Mouse (Mus musculus): Measurements from ENCODE around the gene Calml3. TPM values are rescaled to one million over a fixed set of nuclear protein-coding genes. Genes with fewer than 3 reads are reported as not detected.

The Calml3 gene
- polyA plus RNA-seq, 1 experiment = not detected

DNA sequence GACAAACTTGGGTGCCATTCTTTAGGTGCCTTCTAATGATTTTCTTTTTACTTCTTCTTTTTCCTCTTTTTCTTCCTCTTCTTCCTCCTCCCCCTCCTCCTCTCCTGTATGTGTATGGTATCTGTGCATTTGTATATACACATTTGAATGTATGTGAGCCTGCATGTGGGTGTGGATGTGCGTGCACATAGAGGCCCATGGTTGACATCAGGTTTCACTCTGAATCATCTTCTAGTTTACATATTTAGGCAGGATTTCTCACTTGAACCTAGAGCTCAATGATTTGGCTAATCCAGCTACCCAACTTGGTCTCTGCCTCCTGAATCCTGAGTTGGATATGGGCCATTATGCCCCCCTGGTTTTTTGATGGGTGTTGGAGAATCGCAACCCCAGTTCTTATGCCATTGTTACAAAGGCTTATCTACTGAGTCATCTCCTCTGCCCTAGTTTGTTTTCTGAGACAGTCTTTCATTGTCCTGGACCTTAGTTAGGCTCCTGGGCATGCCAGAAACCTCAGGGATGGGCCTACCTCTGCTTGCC, 30.9 kb downstream of the Calml3 start:
- Histone ChIP-seq H3K4me1 (peaks cover 17% of the 10 kb centered on the region), H3K9me3 (0 out of 2 replicates have a peak, but pooled peaks cover 6% of the 10 kb centered on the region), H3K4me3 (replicated peaks) (no peak overlapping the region), H3K36me3 (replicated peaks; ENCODE audit: low read length) (no peaks in the 10 kb centered on the region), H3K27me3 (replicated peaks) (peaks cover 28% of the 10 kb centered on the region)
- no peak for TF ChIP-seq GATA1 (IDR thresholded peaks at IDR 0.05; ENCODE audit: borderline replicate concordance, low read length)
- TF ChIP-seq FLI1 (IDR thresholded peaks at IDR 0.05; ENCODE audit: low read length) = no peak

DNA sequence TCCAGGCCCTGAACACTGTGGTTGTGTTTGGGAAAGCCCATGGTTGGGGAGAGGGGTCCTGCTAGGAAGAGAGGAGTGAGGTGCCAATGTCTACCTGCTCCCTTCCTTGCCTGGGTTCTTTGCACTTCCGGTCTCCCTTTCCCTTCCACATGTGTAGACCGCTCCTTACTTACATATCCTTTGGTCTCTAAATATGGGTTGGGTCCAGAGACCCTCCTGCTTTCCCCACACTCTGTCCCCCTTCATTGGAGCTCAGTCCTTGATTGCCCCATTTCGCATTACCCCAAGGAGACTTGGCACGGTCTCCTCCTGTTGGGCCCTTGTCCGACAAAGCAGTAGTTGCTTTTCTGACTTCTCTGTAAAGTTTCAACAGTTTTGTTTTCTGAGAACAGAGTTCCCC, 32.9 kb downstream of the Calml3 start:
- H3K27me3 ChIP-seq (replicated peaks) = peaks cover 24% of the 10 kb centered on the region
- 0 out of 2 replicates have a peak, but pooled peaks cover 6% of the 10 kb centered on the region for H3K9me3 ChIP-seq
- H3K4me3 ChIP-seq (replicated peaks) = no peak overlapping the region
- TF ChIP-seq FLI1 (IDR thresholded peaks at IDR 0.05; ENCODE audit: low read length) = no peak
- TF ChIP-seq GATA1 (IDR thresholded peaks at IDR 0.05; ENCODE audit: borderline replicate concordance, low read length) = no peak
- peaks cover 10% of the 10 kb centered on the region for H3K4me1 ChIP-seq
- H3K36me3 ChIP-seq (replicated peaks; ENCODE audit: low read length) = no peaks in the 10 kb centered on the region

DNA sequence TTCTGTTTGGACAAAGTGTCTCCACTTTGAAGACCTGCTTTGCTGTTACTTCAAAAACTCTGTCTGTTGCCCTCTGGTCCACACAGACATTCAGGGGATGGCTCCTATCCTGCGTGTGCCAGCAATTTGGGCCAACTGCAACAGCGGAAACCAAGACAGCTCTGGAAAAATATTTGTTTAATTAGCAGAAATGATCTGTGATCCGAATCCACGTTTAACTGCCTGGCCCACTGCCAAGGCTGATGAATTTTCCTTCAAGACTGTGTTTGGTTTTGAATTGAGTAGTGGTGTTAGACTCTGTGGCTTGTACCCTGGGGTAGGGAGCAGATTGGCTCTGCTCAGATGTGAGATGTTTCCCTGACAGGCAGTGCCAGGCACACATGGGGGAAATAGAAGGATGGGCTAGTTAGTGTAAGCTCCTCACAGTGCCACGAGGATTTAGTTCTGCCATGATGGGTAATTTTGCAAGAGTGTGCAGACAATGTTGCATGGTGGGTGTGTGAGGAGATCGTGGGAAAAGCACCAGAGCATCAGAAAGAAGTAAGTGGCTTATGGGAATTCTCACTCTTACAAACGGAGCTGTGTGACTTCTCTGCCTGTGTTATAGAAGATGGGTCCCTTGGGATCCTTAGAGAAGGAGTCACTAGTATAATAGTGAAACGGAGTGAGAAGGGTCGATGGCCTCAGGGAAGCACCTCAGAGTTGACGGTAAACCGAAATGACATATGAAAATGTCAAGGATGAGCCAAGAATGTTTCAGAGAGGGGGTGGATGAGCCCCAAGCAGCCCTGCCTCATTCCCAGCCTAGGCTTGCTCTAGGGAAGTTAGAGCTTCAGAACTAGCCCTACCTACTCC, 33.7 kb downstream of the Calml3 start:
- Histone ChIP-seq H3K4me1 (peaks cover 10% of the 10 kb centered on the region), H3K4me3 (replicated peaks) (no peak overlapping the region), H3K9me3 (0 out of 2 replicates have a peak, but pooled peaks cover 2% of the 10 kb centered on the region), H3K36me3 (replicated peaks; ENCODE audit: low read length) (no peaks in the 10 kb centered on the region), H3K27me3 (replicated peaks) (peaks cover 23% of the 10 kb centered on the region)
- no peak for TF ChIP-seq GATA1 (IDR thresholded peaks at IDR 0.05; ENCODE audit: borderline replicate concordance, low read length)

DNA sequence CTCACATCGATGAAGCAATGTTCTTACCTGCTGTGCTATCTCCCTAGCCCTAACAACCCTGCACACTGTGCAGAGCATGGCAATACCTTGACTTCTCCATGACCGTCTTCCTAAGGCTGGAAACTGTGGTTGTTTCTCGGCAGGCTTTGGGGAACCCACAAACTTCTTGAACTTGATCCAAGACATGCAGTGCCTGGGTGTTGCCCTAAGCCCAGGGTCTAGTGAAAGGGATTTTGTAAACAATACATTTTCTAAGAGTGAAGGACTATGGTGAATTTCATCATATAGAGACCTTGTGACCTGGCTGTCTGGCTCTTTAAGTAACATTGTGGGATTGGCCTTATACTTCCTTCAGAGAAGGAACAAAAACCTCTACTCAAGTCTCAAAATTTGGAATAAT, 34.6 kb downstream of the Calml3 start:
- Histone ChIP-seq H3K27me3 (replicated peaks) (peaks cover 20% of the 10 kb centered on the region), H3K4me1 (peaks cover 10% of the 10 kb centered on the region), H3K36me3 (replicated peaks; ENCODE audit: low read length) (no peaks in the 10 kb centered on the region), H3K4me3 (replicated peaks) (no peak overlapping the region), H3K9me3 (0 out of 2 replicates have a peak, but pooled peaks cover 2% of the 10 kb centered on the region)
- TF ChIP-seq GATA1 (IDR thresholded peaks at IDR 0.05; ENCODE audit: borderline replicate concordance, low read length) = no peak
- TF ChIP-seq FLI1 (IDR thresholded peaks at IDR 0.05; ENCODE audit: low read length) = no peak

DNA sequence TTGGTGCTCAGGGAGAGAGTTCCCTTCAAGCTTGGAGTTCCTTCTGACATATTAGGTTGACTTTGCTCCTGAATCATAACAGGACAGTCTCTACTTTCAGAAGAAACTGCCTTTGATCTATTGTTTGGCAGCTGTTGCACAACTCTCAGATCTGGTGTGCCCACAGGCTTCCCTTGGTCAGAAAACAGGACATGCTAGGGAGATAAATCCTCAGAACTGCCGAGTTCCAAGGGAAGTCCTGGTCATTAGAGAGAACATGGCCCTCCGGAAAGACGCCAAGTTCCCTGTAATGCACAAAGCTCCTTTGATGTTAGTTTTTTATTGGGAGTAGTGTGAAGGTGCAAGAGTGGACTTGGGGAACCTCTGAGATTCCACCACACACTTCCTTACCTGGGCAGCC, 35.5 kb downstream of the Calml3 start:
- no peaks in the 10 kb centered on the region for H3K36me3 ChIP-seq (replicated peaks; ENCODE audit: low read length)
- peaks cover 20% of the 10 kb centered on the region for H3K27me3 ChIP-seq (replicated peaks)
- H3K4me1 ChIP-seq = peaks cover 10% of the 10 kb centered on the region
- TF ChIP-seq GATA1 (IDR thresholded peaks at IDR 0.05; ENCODE audit: borderline replicate concordance, low read length) (no peak), FLI1 (IDR thresholded peaks at IDR 0.05; ENCODE audit: low read length) (no peak)
- H3K9me3 ChIP-seq = 0 out of 2 replicates have a peak, but pooled peaks cover 2% of the 10 kb centered on the region
- no peak overlapping the region for H3K4me3 ChIP-seq (replicated peaks)

DNA sequence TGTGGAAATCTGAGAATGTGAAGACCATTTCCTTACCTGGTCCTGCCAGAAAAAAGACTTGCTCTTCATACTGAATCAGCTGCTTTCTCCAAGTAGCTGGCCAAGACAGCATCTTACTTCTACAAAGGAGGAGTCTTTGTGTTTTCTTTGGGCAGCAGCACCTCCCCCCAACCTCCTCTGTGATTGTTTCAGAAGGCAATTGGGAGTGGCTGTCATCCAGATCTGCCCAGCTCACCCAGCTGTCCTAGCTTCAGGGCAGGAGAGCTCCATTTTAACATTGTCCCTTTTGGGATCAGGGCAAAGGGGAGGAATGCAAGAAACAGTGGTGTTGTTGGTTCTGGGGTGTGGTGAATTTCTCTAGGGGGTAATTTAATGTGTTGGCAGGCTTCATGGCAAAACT, 37.0 kb downstream of the Calml3 start:
- Histone ChIP-seq H3K36me3 (replicated peaks; ENCODE audit: low read length) (no peaks in the 10 kb centered on the region), H3K9me3 (peaks cover 12% of the 10 kb centered on the region; the same call in 1 of the 2 replicates), H3K4me3 (replicated peaks) (no peak overlapping the region), H3K4me1 (peaks cover 10% of the 10 kb centered on the region), H3K27me3 (replicated peaks) (peaks cover 22% of the 10 kb centered on the region)
- TF ChIP-seq FLI1 (IDR thresholded peaks at IDR 0.05; ENCODE audit: low read length) (no peak), GATA1 (IDR thresholded peaks at IDR 0.05; ENCODE audit: borderline replicate concordance, low read length) (no peak)

DNA sequence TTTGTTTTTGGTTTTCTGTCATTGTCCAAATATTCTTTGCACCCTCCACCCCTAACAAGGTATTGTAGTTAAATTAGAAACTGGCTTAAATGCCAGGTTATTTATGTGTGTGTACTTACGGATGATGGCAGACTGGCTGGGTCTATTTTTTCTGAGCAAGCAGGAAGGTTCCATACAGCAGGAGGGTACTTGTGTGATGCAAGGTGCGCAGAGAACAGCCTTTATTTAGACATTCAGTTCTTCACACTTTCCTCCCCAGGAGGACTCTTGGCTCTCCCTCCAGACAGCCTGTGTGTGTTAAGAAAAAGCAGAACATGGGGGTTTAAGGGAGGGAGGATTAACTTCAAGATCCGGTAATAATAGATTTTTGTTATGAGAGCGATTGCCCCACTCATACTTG, 38.3 kb downstream of the Calml3 start:
- H3K27me3 ChIP-seq (replicated peaks) = peaks cover 22% of the 10 kb centered on the region

DNA sequence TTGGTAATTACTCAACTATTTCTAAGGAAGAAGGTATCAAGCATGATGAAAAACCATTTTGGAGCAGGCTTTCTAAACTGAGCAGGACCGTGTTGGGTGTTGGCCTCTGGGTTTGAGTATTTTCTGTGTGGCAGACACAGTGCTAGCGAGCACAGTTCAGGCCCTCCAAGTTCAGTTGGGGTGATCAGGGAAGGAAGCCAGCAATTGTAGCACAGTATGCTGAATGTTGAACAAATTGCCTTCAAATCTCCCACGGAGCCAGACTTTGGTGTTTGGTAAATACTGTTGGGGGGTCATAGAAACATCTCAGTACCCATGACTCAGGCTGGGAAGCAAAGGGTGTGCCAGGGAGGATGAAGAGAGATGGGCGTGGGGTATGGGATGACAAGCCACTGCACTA, 43.0 kb downstream of the Calml3 start:
- Histone ChIP-seq H3K27me3 (replicated peaks) (peaks cover 13% of the 10 kb centered on the region), H3K36me3 (replicated peaks; ENCODE audit: low read length) (no peaks in the 10 kb centered on the region), H3K9me3 (peaks cover 20% of the 10 kb centered on the region), H3K4me3 (replicated peaks) (no peak overlapping the region), H3K4me1 (no peaks in the 10 kb centered on the region)
- TF ChIP-seq FLI1 (IDR thresholded peaks at IDR 0.05; ENCODE audit: low read length) (no peak), GATA1 (IDR thresholded peaks at IDR 0.05; ENCODE audit: borderline replicate concordance, low read length) (no peak)

More for the DNA sequence above, 38.3 kb downstream of the Calml3 start:
- Histone ChIP-seq H3K36me3 (replicated peaks; ENCODE audit: low read length) (no peaks in the 10 kb centered on the region), H3K4me1 (peaks cover 10% of the 10 kb centered on the region), H3K4me3 (replicated peaks) (no peak overlapping the region), H3K9me3 (peaks cover 20% of the 10 kb centered on the region)
- TF ChIP-seq FLI1 (IDR thresholded peaks at IDR 0.05; ENCODE audit: low read length) (no peak), GATA1 (IDR thresholded peaks at IDR 0.05; ENCODE audit: borderline replicate concordance, low read length) (no peak)

DNA sequence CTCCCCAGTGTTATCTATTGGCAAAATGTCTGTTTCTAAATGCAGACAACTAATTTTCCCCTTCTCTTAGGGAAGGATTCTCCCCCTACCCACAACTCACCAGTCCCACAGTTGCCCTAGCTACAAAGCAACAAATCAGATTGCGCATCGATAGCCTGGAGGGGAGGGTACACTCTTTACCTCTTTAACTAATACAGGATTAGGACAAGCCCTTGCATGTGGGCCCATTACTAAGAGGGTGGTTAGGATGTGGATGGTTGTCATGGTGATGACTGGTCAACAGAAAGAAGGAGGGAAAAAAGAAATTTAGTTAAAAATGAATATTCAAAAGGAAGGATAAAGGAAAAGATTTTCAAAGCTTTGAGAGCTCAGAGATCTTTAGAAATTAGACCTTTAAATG, 45.8 kb downstream of the Calml3 start:
- H3K4me1 ChIP-seq = no peaks in the 10 kb centered on the region
- no peaks in the 10 kb centered on the region for H3K36me3 ChIP-seq (replicated peaks; ENCODE audit: low read length)
- TF ChIP-seq FLI1 (IDR thresholded peaks at IDR 0.05; ENCODE audit: low read length) = no peak
- TF ChIP-seq GATA1 (IDR thresholded peaks at IDR 0.05; ENCODE audit: borderline replicate concordance, low read length) = no peak
- H3K4me3 ChIP-seq (replicated peaks) = no peak overlapping the region
- H3K27me3 ChIP-seq (replicated peaks) = peaks cover 11% of the 10 kb centered on the region
- peaks cover 20% of the 10 kb centered on the region for H3K9me3 ChIP-seq

DNA sequence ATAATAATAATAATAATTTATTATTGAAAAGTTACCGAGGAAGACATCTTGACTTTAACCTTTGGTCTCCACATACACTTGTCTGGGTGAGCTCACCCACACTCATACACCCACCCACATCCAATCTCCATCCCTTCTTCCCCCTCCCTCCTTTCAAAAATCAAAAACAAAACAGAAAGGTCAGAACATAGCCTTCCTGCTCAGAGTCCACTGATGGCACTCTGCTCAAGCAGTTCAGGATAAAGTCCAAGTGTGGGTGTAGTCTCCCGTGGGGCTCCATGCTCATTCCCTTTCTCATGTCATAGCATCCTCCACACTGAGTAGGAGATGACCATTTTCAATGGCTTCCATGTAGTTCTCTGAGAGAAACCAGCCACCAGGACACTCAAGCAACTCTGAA, 50.8 kb downstream of the Calml3 start:
- Histone ChIP-seq H3K36me3 (replicated peaks; ENCODE audit: low read length) (no peaks in the 10 kb centered on the region), H3K4me3 (replicated peaks) (no peak overlapping the region), H3K4me1 (peaks cover 11% of the 10 kb centered on the region), H3K9me3 (peaks cover 1% of the 10 kb centered on the region; the same call in 1 of the 2 replicates), H3K27me3 (replicated peaks) (no peaks in the 10 kb centered on the region)
- TF ChIP-seq FLI1 (IDR thresholded peaks at IDR 0.05; ENCODE audit: low read length) (no peak), GATA1 (IDR thresholded peaks at IDR 0.05; ENCODE audit: borderline replicate concordance, low read length) (no peak)

Other genes with a start within 250 kb of the Calml3 start
- 0.85 TPM in 1 of 2 replicates, not detected in the other for gene Fam208b, start 193.2 kb downstream of the Calml3 start, polyA plus RNA-seq (2012; ENCODE audit: insufficient read depth, low replicate concordance)
- gene Asb13, start 170.3 kb downstream of the Calml3 start, polyA plus RNA-seq (2012; ENCODE audit: insufficient read depth, low replicate concordance) = 1.1 TPM in 1 of 2 replicates, not detected in the other
- gene Calm4, start 33.4 kb upstream of the Calml3 start, polyA plus RNA-seq (2012; ENCODE audit: insufficient read depth, low replicate concordance) = not detected in 2 replicates
- gene Calm5, start 49.9 kb upstream of the Calml3 start, polyA plus RNA-seq (2012; ENCODE audit: insufficient read depth, low replicate concordance) = not detected in 2 replicates
- gene Net1, start 113.9 kb upstream of the Calml3 start, polyA plus RNA-seq (2012; ENCODE audit: insufficient read depth, low replicate concordance) = 7.9 and 8.6 TPM in 2 replicates
- not detected in 2 replicates for gene Tubal3, start 114.0 kb upstream of the Calml3 start, polyA plus RNA-seq (2012; ENCODE audit: insufficient read depth, low replicate concordance)
- not detected in 2 replicates for gene Ucn3, start 141.0 kb upstream of the Calml3 start, polyA plus RNA-seq (2012; ENCODE audit: insufficient read depth, low replicate concordance)
- gene Akr1c14, start 244.7 kb upstream of the Calml3 start, polyA plus RNA-seq (2012; ENCODE audit: insufficient read depth, low replicate concordance) = not detected in 2 replicates

Measured in megakaryocyte, embryonic 14.5 days (primary cell).